Mouse (Mus musculus) MN1 (cell line): Measurements from ENCODE around the gene Crybb1.

Experiments used
- DNase-seq: peaks from one replicate; pipeline ENCODE4 v3.0.0-alpha.2; 2016; ENCODE audit warnings: low spot score

Crybb1 gene

DNA sequence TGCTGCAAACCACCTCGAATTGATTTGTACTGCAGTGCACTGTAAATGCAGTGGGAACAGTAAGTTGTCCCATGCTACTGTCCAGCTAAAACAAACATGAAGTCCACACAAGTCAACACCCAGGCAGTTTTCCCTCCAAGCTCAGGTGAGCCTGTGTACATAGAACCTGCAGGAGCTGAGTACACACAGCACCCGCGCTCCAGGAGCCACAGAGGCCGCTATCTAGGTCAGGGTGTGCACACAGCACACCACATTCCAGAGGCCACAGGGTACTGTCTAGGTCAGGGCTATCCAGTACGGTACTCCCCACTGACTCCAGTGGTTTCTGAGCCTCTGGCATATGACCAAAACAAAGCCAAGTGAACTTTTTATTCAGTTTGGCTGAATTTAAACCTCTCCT is 46.7 kb downstream of the Crybb1 start:
- DNase-seq, result no peak

DNA sequence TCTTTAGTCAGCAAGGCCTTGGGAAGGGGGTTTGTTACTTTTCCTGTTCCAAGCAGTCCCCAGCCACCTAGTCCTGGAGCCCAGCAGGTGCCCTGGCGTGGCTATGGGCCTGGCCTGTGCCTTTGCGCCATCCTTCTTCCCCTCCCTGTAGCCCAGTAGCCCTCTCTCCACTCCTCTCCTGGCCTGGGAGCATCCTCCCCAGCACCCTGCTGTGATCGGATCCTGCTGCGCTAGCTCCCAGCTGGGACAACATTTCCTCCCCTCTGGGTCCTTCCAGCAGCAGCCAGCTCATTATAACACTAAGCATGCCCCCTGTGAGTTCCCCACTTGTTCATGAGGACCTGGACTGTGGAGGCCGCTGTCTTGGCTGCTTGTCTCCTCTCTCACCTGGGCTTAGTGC is 50.2 kb downstream of the Crybb1 start:
- no peak for DNase-seq

DNA sequence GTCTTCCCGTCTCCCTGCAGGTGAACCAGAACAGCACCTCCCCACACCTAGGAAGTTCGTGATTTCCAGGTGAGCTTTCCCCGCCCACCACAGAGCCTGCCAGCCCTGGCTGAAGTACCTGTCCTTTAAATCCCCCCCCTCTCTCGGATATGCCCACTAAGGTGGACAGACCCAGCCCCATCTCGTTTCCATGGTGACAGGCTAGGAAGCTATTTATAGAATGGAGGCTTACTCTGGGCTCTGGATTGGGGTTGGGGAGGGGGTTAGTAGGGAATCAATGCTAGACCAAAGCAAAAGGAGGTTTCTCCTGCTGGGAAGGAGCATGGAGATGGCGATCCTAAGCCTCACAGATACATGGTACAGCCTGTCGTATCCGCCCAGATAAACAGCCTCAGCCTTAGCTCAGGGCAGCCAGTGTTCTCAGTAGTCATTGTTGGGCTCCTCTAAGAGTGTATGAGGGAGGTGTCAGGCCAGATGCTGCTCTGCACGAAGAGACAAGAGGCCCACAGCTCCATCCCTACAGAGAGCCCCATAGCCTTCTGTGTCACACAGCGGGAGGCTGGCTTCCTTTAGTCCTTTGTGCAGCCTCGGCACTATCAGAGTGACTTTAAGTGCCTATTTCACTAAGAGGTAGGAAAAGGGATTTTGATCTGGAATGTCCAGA is 57.7 kb downstream of the Crybb1 start:
- DNase-seq, result no peak

DNA sequence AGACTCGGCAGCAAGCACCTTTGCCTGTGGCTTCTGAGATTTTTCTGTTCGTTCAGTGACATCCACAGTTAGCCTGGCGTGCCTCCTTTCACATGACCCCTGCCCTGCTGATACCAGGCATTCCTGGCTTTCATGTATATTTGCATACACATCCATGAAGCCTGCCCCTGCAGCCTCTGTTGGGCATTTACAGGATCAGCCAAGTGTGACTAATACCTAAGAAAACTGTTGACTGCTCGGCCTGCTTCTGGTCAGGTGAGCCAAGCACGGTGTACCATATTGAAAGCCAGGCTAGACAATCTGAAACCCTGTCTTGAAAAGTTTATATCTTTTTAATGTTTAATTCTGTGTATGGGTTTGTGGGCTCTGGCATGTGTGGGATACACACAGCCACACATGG is 60.9 kb downstream of the Crybb1 start:
- DNase-seq, result no peak

- no peak for DNase-seq
Observed at GRCm38 (mm10) chr5:112317328-112317727, 61.7 kb downstream of the Crybb1 start.
